Mouse (Mus musculus) gastrocnemius, postnatal 25 days (tissue): ENCODE data around the gene Mpst. TPM values are rescaled to one million over a fixed set of nuclear protein-coding genes. Genes with fewer than 3 reads are reported as not detected.
A peak's percentile ranks its signal among the peaks of the same experiment; 100 is the strongest.

Experiments
- DNase-seq: peaks from one replicate; pipeline ENCODE4 v3.0.0; 2022
- total RNA-seq, 2 experiments: library from RNA; stranded (reverse); gene quantifications; 1 replicate in 1 of 2; 2 replicates in 1 of 2; pipeline ENCODE4 v1.2.3; 2021

Mpst gene
- total RNA-seq, 2 experiments from 2014 or later = 55.7 to 56.8 TPM

DNA sequence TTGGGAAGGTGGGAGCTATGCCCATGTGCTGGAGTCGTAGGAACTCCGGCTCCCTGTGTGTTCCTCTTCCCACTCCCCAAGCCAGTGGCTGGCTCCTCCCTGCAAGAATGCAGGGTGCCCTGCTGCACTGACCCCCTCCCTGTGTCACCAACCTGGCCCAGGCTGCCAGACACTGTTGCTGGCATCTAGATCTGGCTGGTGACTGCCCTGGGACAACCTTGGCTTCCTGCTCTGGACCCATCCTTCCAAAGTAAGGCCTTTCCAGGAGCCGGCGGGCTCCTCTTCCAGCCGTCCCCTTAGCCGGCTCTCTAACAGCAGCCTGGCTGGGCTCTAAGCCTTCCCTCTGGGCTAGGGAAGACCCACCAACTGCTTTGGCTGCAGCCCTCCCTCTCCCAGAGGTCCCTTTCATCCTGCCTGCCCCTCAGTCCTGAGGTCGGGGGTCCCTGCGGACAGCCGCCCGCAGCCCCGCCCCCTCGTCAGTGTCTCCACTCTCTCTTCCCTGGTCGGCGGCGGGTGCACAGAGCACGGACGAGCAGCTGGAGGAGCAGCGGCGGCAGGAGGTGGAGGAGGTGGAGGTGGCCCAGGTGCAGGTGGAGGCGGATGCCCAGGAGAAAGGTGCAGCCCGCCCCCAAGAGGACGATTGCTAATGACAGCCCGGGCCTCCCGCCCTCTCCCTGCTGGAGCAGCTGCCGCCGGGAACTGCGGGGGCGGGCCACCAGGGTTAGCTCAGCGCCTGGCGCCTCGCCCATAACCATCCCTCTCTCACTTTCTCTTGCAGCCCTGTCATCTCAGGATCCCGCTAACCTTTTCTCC, 30.4 kb downstream of the Mpst start:
- DNase-seq = peak; percentile 86

DNA sequence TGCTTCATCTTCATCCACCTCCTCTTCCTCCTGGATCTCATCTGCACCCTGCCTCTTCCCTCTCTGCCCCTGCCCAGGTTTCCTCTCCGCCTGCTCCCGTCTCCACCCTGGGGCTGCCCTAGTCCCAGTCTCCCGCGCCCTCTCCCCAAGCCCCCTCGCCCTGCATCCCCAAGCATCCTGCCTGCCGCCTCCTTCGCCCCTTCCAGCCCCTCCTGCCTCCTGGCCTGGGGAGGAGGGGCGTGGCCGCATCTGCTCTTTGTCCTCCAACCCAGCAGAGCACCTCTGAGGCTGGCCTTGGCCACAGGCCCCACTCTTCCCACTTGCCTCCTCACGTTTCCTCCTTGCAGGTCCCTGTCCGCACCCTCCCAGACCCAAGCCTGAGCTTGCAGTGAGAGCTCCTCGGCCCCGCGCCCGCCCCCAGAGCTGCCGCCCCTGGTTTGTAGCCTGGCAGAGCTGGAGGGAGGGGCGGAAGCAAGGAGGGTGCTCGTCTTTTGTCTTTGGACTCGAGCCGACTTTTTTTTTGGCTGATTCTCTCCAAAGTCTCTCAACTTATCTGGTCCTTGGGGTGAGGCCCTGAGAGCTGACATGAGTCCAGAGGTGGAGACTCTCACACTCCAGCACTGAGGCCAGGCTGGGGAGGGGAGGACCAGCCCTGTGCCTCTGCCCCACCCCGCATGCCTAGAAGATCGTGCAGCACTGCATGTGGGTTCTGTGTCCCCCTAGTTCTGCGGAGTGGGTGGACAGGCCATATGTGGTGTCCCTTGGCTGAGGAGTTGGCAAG, 31.2 kb downstream of the Mpst start:
- DNase-seq = peak; percentile 65

DNA sequence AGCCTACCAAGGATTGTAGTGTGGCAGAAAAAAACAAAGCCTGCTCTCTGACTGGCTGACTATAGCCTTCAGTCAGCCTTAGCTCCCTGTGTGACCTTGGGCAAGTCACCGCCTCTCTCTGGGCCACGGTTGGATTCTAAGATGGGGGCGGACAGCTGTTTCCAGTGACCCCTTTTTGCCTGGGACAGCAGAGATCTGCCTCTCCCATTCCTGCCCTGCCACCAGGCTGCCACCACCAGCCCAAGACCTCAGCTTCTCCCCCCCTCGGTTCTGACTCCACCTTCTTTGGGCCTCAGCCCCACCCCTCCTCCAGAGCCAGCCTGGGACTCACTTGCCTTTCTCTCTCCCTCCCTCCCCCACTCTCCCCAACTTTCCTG, 31.8 kb downstream of the Mpst start:
- DNase-seq = no peak

DNA sequence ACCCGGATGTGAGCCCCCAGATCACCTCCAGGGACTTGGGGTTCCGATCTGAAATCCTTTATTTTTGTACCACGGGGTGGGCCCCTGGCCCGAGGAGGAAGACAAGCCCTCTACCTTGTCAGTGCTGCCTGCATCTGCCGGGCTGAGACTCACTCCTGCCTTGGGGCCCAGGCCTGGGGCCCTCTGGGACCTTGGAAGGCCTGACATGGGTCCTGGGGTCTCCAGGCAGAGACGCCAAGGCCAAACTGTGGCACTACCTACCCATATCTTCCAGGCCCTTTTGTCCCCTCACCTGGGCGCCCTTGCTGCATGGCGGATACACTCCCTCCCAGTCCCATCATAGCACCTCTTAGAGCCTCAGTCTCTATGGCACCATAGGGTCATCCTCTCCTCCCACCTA, 32.3 kb downstream of the Mpst start:
- no peak for DNase-seq

DNA sequence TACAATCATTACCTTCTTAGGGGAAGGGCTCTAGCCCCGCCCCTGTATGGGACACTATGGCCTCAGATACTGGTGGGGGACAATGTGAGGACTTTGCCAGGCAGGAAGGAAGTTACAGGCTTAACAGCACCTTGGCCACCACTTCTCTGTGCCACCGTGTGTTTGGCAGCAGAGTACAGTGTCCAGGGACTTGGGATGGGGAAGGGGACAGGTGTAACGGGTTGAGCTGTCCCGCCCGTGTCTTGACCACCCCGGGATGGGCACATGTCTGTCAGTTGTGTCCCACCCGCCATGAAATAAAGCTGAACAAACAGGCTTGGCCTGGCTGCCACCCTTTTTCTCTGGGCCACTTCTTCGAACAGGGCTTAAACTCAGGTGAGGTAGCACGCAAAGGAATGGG, 32.8 kb downstream of the Mpst start:
- DNase-seq = no peak

DNA sequence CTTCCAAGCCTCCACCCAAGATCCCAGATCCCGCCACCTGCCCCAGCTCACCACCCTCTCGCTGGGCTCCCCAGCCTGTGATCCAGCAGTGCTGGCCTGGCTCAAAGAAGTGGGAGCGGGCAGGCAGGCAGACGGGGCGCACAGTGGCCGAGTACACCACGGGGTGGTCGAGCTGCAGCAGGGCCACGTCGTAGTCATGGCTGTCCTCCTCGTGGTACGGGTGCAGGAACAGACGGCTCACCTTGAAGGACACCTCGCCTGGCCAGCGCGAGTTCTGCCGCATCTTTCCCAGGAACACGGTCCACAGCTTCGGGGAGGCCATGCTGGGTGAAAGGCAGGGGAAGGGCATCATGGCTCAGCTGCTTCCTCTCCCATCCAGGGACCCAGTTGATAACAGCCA, 36.0 kb downstream of the Mpst start:
- no peak for DNase-seq

DNA sequence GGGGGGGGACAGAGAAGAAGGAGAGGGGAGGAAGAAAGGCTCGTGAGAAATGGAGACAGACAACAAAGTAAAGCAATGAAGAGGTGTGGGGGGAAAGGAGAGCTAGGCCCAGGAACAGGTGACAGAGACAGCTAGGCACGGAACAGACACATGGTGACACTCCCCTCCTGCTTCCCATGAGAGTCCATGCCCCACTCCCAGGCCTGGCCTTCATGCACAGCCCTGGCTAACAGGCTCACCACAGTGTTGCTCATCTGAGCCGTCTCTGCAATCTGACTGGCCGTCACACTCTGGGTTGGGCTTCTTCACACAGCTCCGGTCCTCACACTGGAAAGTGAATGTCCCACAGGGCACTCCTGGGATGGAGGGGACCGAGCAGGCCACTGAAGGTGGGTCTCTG, 37.6 kb downstream of the Mpst start:
- DNase-seq = no peak

DNA sequence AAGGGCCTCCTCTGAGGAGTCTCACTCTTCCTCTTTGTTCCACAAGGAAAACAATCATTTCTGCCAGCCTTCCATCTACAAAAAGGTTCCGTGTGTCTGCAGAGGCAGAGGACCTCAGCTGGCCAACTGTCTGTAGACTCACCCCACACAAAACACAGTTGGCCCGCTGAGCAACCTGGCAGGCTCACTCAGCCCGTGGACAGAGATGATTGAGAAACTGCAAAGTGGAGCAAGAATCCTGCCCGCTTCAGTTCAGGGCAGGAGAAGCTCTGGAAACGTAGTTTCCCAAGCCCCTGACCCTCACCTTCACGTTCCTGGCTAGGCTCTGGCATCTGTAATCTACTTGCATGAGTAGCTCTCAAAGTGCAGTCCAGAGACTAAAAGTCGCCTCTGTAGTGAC, 40.9 kb downstream of the Mpst start:
- DNase-seq = no peak

DNA sequence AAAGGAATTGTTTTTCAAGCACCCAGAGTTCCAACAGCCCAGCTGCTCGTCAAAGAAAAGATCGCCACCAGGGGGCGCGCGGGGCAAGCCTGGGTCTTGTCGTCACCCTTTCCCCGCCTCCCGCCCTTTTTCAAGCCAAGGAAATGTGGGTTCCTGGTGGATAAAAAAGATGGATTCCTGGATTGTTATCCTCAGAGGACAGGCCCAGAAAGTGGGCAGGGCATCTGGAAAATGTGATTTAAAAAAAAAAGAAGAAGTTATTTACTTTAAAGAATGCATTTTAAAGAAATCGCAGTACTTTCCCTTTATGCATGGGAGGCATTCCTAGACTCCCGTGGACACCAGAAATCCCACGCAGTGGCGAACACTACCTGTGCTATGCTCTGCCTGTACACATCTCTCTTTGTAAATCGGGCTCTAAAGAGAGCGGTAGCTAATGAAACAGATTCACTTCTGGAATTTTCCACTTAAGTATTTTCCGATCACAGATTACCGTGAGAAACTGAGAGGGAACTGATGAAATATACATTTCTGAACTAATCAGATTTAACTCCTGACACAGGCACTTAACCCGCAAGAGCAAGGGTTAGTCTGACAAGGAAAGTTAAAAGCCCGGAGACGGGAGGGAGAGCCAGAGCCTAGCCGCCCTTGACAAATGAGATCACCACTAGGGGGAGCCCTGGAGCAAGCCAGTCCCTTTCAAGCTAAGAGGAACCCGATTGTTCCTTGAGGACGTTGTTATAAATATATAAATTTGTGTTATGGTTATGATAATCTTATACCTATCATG, 41.7 kb downstream of the Mpst start:
- DNase-seq = peak; percentile 87

DNA sequence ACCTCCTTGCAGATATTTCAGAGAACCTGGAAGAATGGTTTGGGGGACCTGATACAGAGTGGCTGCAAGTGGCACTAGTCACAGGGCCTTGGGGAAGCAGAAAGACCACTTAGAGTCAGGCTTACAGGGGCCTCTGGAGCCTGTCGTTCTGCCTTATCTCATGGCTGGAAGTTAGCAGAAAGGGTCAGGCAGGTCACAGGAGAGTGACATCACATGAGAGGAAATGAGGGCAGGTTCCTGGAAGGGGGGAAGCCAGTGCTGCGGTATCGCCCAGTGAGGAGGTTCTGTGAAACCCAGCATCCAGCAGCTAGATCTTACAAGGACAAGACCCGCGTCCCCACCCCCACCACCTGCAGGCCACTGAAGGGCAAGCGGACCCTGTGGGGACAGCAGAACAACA, 42.9 kb downstream of the Mpst start:
- DNase-seq = no peak

DNA sequence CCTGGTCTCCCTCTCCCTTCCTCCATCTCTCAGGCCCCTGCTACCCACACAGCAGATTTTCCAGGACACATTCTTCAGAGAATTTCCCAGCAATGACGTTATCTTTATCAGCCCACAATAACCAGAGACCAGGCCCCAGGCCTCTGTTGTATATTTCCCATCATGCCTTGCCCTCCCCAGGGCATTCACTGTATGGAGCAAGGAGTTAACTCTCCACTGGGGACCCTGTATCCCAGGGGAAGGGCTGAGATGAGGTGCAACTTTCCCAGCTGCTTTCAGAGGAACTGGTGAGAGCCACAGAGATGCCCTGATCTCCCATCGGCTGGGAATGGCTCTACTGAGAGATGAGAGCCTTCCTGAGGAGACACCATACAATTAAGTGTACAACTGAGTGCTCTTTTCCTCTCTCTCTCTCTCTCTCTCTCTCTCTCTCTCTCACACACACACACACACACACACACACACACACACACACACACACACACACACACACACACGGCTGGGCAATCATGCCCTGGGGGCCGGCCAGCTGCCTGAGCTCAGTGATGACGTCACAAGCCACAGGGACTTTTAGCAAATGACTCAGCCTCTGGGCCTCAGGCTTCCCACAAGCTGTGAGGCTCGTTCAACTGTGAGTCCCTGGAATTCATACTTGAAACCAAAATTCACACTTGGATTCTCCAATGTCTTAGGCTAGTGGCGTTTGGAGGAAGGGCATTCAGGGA, 43.6 kb downstream of the Mpst start:
- peak; percentile 64 for DNase-seq

DNA sequence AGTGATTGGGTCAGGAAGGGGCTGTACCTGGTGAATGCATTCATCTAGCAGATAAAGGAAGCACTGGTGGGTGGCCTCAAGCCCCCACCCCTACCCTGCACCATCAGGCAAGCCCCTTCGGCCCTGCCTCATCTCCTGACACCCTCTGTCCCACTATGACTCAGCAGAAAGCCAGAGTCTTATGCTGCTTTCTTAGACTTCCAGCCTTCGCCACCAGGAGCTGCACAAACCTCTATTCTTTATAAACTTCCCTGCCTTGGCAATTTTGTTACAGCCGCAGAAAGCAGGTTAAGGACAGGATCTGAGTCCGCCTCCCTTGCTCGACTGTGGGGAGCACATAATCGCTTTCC, 44.2 kb downstream of the Mpst start:
- DNase-seq = no peak

DNA sequence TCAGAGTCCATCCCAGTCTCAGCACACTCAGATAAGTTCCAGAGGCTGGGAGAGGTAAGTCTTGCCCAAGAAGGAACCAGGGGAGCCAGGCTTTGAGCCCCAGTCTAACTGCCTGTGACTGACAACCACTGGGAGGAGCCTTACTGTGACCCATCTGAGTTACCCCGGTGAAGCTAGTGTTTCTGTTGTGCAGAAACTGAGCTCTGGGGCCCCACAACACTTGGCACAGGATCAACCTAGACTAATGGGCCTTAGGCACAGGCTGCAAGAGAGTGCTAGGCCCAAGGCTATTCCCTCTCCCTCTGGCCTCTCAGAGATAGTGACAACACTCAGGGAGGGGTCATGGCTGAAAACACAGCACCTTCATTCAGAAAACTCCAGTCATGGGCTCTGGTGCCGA, 45.0 kb downstream of the Mpst start:
- no peak for DNase-seq

DNA sequence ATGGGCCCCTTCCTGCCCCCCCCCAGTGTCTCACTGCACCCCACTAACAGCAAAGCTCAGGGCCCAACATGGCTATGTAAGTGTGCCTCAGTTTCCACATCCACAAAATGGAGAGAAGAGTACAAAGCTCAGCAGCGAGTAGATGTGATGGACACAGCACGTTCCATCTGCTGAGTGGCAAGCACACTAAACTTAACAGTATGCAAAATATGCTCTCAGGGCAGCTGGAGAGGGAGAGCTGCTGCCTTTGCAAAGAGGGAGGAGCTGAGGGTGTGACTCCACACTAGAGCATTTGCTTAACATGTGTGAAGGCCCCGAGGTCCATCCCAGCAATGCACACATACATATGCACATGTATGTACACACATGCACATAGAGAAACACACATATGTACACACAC, 46.7 kb downstream of the Mpst start:
- no peak for DNase-seq

DNA sequence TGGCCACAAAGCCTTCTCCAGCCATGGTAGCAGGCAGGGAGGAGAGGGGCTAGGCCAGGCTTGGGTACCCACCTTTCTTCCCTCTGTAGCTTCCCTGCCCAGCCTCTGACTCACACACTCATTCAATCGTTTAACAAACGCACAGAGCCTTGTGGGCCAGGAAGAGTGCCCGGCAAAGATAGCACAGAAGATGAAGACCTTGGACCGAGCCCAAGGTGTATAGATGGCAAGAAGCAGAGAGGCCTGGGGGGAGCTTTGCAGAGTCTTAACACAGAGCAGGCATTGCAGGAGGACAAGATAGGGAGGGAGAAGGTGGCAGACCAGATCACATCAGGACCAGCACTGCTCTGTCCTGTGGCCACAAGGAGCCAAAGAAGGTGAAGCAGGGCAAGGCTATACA, 49.0 kb downstream of the Mpst start:
- DNase-seq = no peak

DNA sequence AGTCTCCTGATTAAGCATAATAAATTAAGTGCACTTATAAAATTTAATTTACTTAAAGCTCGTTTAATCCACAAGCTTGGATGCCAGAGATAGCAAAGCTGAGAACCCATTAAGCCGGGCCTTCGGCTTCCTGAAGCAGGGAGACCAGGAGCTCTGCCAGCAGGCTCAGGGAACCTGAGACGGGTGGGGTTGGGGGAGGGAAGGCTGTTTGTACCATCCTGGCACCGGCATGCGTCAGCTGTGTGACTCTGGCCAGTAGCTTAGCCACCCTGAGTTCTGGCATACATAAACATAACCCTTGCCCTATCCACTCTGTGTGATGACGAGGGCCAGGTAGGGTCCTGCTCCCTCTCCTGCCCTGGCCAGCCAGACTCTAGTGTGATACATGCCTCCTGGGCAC, 49.8 kb downstream of the Mpst start:
- DNase-seq = peak; percentile 69

DNA sequence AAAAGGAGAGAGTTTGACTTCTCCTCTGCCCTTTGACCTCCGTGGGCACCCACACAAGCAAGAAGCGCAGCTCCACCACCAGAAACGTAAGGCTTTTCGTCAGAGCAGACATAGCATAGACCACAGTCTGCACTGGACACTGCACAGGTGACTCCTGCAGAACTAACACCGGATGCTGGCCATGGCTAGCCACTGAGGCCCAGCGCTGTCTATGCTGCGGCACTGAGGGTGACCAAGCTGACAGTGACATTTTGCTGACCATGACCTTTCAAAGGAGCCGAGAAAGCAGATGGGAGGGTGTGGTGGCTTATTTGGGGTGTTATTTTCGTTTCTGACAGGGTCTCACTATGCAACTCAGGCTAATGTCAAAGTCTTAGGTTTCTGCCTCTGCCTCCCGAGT, 51.0 kb downstream of the Mpst start:
- DNase-seq = no peak

DNA sequence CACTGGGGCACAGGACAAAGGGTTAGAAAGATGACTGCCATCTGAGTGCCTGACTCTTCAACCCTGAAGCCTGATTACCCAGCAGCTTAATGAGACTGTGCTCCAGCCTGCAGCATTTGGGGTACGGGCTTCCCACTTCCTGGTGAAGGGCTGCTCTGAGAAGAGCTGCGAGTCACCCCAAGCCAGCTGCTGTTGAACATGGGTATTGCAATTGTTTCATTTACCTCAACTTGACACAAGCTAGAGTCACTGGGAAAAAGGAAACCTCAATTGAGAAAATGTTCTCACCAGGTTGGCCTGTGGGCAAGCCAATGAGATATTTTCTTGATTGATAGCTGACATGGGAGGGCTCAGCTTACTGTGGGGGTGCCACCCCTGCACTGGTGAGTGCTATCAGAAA, 56.8 kb downstream of the Mpst start:
- no peak for DNase-seq
